Mouse (Mus musculus) thymus, postnatal 14 days (tissue): Measurements from ENCODE around the gene U2af1l4.

Experiments used
- DNase-seq: peaks from one replicate; pipeline ENCODE4 v3.0.0; 2021

The U2af1l4 gene

DNA sequence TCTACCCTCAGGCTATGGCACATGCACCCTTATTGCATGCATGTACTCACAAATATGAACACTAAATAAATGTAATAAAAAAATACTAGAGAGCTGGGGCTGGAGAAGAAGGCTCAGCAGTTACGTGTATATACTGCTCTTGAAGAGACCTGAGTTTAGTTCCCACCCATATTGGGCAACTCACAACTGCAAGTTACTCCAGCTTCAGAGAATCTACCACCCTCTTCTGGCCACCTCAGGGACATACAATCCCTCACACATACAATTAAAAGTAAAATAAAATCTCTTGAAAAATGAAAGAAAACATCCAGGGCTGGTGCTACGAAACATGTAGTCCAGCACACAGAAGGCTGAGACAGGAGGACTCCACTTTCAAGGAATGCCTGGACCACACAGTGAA is 51.4 kb downstream of the U2af1l4 start:
- peak; percentile 20 for DNase-seq
